Mouse (Mus musculus) heart, embryonic 11.5 days (tissue): ENCODE measurements at regions not wholly inside any gene's neighbourhood (a gene's known extent, or its start where the extent isn't known, plus 50 kb on each side); places are given as distances from the start of the nearest gene placed in this dataset.

Source experiments
- ATAC-seq: fragments of 200-750 bp; cut with Nextera tagmentation; replicated peaks from 2 replicates; pipeline ENCODE4 v1.8.0; 2017; ENCODE audit warnings: moderate library complexity; ENCODE audit not compliant: insufficient number of reproducible peaks, low FRiP score, low TSS enrichment
- H3K27ac ChIP-seq: fragments of 300-500 bp; sonication (generic); 2 replicates; pipeline ENCODE4 v1.5.1; 2014; ENCODE audit warnings: mild to moderate bottlenecking, low read depth, low read length
- H3K27me3 ChIP-seq: fragments of 300-500 bp; sonication (generic); 2 replicates; pipeline ENCODE4 v1.6.1; 2014; ENCODE audit warnings: mild to moderate bottlenecking, low read length, mixed read lengths; ENCODE audit not compliant: control insufficient read depth, insufficient read depth
- H3K36me3 ChIP-seq: fragments of 300-500 bp; sonication (generic); 2 replicates; pipeline ENCODE4 v1.6.1; 2014; ENCODE audit warnings: mild to moderate bottlenecking, low read length, moderate library complexity, mixed read lengths; ENCODE audit not compliant: control insufficient read depth, insufficient read depth
- H3K4me1 ChIP-seq: fragments of 300-500 bp; sonication (generic); 2 replicates; pipeline ENCODE4 v1.6.1; 2014; ENCODE audit warnings: low read length; ENCODE audit not compliant: control insufficient read depth, insufficient read depth
- H3K4me2 ChIP-seq: fragments of 300-500 bp; sonication (generic); 2 replicates; pipeline ENCODE4 v1.6.1; 2014; ENCODE audit warnings: mild to moderate bottlenecking, moderate library complexity
- H3K4me3 ChIP-seq: fragments of 300-500 bp; sonication (generic); 2 replicates; pipeline ENCODE4 v1.5.1; 2014; ENCODE audit warnings: low read depth, low read length
- H3K9ac ChIP-seq: fragments of 300-500 bp; sonication (generic); 2 replicates; pipeline ENCODE4 v1.6.1; 2014; ENCODE audit warnings: mild to moderate bottlenecking, low read depth, low read length, moderate library complexity
- H3K9me3 ChIP-seq: fragments of 300-500 bp; sonication (generic); replicated peaks from 2 replicates; pipeline ENCODE4 v1.6.1; 2016; ENCODE audit warnings: low read length; ENCODE audit not compliant: control insufficient read depth
- WGBS: fragments of 180-500 bp; shearing (Covaris S2); extraction: QIAGEN DNeasy Blood & Tissue Kit; methylation state at CpG from one replicate; pipeline ENCODE4 v1.1.7; 2014; ENCODE audit not compliant: insufficient replicate concordance; 5-methylcytosine and 5-hydroxymethylcytosine counted together

DNA sequence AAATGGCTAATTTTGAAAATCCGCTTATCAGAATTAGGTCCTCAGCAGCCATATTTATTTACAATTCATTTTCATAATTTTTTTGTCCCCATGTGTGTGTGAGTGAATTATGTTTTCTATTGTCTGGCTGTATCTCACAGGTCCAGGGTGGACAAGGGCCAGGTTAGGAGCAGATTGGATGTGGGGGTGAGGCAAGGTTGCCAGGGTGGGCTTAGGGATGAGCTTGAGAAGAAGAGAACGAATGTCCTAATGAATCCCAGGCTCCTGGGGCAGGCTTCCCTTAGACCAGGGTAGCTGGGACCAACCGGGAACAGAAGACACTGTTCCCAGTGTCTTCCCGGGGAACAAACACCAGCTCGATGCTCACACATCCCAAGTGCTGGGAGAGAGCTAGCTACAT lies 61.2 kb upstream of the Unc5a start:
- no peak overlapping the region for H3K27ac ChIP-seq
- H3K4me3 ChIP-seq, result no peak overlapping the region
- H3K9me3 ChIP-seq, result no peaks in the 10 kb centered on the region
- H3K9ac ChIP-seq, result no peak overlapping the region
- WGBS, result 50% methylated on average over 5 of the region's 5 CpGs
- ATAC-seq, result no peak
- H3K27me3 ChIP-seq, result peaks cover 23% of the 10 kb centered on the region
- H3K4me2 ChIP-seq, result no peak overlapping the region; the same call in 1 of the 2 replicates
- no peaks in the 10 kb centered on the region for H3K36me3 ChIP-seq
- no peaks in the 10 kb centered on the region for H3K4me1 ChIP-seq

DNA sequence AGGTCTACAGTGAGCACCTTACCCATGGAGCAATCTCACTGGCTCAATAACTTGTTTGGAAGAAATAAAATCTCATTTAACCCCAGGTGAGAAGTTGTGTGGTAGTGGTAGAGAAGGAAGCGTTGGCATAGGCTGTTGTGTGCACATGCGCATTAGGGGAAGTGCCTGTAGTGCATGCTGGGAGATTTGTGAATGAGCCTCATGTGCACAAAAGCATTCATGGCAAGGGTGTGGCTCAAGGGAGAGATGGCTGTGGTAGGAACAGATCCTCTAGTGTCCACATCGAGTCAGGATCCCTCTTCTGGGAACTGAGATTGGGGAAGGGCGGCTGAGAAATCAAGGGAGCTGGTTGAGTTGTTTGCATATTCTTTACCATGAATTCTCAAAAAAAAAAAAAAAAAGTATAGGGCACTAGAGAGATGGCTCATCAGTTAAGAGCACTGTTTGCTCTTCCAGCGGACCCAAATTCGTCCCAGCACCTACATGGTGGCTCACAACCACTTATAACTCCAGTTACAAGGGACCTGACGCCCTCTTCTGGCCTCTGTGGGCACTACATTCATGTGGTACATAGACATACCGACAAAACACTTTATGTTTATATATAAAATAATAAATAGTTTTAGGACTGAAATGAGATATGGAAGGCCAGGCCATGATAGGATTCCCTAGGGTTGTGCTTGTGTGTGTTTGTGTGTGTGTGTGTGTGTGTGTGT lies 59.4 kb upstream of the Unc5a start:
- no peaks in the 10 kb centered on the region for H3K4me1 ChIP-seq
- no peak overlapping the region for H3K27ac ChIP-seq
- no peak overlapping the region for H3K4me3 ChIP-seq
- ATAC-seq, result no peak
- peaks cover 23% of the 10 kb centered on the region for H3K27me3 ChIP-seq
- H3K9me3 ChIP-seq, result no peaks in the 10 kb centered on the region
- H3K36me3 ChIP-seq, result no peaks in the 10 kb centered on the region
- no peak overlapping the region for H3K4me2 ChIP-seq
- no peak overlapping the region for H3K9ac ChIP-seq
- 69% methylated on average over 8 of the region's 8 CpGs for WGBS

- H3K4me3 ChIP-seq, result no peak overlapping the region
- ATAC-seq, result no peak
- H3K4me2 ChIP-seq, result no peak overlapping the region
- WGBS, result 18% methylated on average over 1 of the region's 1 CpGs
- H3K4me1 ChIP-seq, result no peaks in the 10 kb centered on the region
- no peak overlapping the region for H3K27ac ChIP-seq
- H3K9ac ChIP-seq, result no peak overlapping the region
- H3K36me3 ChIP-seq, result no peaks in the 10 kb centered on the region
- no peaks in the 10 kb centered on the region for H3K9me3 ChIP-seq
- 0 out of 2 replicates have a peak, but pooled peaks cover 3% of the 10 kb centered on the region for H3K27me3 ChIP-seq
Measured at GRCm38 (mm10) chr13:54892572-54892971, 56.6 kb upstream of the Unc5a start.

DNA sequence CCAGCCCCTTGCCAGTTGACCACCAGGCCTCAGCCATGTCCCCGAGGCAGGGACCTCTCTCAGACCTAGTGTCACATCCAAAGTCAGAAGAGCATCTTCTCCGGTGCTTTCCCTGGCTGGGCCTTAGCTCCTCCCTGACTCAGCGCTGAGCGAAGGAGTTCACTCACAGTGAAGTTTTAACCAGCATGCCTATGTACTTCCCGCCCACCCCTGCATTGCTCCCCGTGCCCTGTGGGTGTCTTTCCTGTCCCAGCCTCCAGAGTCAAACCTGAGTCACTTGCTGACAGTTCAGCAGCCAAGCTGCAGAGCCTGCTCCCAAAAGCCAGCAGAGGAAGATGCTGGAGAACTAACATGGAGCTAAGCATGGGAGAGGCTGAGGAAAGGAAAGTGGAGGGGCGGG lies 55.6 kb upstream of the Unc5a start:
- WGBS, result 30% methylated on average over 7 of the region's 7 CpGs
- no peaks in the 10 kb centered on the region for H3K36me3 ChIP-seq

DNA sequence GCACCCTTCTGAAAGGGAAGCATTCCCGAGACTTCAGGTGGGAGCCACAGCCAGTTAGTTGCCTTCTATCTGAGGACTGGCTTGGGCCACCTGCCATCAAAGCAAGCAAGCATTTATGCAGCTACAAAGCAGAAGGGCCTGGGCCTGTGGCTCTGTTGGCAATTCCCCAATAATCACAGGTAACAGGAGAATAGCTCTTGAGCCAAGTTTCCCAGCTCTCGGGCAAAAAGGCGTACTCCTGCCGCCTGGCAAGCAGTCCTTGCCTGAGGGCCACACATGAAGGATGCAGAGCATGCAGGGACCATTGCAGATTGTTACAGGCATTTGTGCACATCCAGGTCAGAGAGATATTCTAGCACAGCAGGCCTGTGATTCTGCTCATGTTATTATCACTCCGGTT lies 53.2 kb upstream of the Unc5a start:
- no peak overlapping the region for H3K4me3 ChIP-seq
- no peak overlapping the region for H3K9ac ChIP-seq
- H3K4me2 ChIP-seq, result no peak overlapping the region
- ATAC-seq, result no peak
- WGBS, result 68% methylated on average over 5 of the region's 5 CpGs
- H3K36me3 ChIP-seq, result no peaks in the 10 kb centered on the region
- no peak overlapping the region for H3K27ac ChIP-seq
- no peaks in the 10 kb centered on the region for H3K9me3 ChIP-seq
- no peaks in the 10 kb centered on the region for H3K4me1 ChIP-seq
- 0 out of 2 replicates have a peak, but pooled peaks cover 3% of the 10 kb centered on the region for H3K27me3 ChIP-seq

More for the DNA sequence above, 55.6 kb upstream of the Unc5a start:
- no peak overlapping the region for H3K4me2 ChIP-seq
- no peak overlapping the region for H3K4me3 ChIP-seq
- 0 out of 2 replicates have a peak, but pooled peaks cover 3% of the 10 kb centered on the region for H3K27me3 ChIP-seq
- no peak overlapping the region for H3K9ac ChIP-seq
- H3K9me3 ChIP-seq, result no peaks in the 10 kb centered on the region
- no peak for ATAC-seq
- no peak overlapping the region for H3K27ac ChIP-seq
- H3K4me1 ChIP-seq, result no peaks in the 10 kb centered on the region
